Mouse (Mus musculus): ENCODE data around the gene Erf. TPM values are rescaled to one million over a fixed set of nuclear protein-coding genes. Genes with fewer than 3 reads are reported as not detected.

Erf gene
- polyA plus RNA-seq (2012; ENCODE audit: low replicate concordance), result 56.1 and 93.1 TPM in 2 replicates

DNA sequence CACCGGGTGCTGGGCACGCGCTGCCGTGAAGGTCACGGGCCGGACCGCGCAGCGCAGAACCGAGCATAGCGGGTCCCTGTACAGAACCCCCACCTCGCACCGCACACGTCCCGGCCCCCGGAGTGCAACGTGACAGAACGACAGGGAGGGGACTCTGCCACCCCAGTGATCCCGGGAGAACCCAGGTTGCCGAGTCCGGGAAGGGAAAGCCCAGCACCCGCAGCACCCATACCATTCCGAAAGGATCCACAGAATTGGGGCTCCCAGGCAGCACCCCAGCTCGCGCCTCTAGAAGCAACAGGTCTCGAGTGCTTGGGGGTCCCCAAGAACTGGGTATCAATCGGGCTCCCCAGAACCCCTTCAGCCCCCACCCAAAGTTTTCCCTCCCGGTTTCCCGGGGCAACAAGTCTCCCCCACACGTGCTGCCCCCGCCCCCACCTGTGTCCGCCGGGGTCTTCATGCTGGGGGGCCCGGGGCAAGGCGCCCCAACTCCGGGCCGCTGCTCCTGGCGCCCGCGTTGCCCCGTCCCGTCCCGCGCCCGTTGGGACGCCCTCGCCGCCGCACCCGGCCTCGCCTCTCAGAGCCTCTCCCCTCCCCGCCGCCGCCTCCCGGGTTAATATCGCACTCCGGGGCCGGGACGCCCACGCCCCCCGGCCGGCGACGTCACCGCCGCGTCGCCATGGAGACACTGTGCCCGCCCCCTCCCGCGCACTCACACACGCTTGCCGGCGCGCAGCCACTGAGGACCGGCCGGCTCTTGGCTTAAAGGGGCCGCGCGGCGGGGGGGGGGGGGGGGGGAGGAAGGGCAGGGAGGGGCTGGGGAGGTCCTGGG is at the start of gene Erf:
TSS of gene Erf (minus strand) at position 621 of the 832 bp plus-strand sequence.

DNA sequence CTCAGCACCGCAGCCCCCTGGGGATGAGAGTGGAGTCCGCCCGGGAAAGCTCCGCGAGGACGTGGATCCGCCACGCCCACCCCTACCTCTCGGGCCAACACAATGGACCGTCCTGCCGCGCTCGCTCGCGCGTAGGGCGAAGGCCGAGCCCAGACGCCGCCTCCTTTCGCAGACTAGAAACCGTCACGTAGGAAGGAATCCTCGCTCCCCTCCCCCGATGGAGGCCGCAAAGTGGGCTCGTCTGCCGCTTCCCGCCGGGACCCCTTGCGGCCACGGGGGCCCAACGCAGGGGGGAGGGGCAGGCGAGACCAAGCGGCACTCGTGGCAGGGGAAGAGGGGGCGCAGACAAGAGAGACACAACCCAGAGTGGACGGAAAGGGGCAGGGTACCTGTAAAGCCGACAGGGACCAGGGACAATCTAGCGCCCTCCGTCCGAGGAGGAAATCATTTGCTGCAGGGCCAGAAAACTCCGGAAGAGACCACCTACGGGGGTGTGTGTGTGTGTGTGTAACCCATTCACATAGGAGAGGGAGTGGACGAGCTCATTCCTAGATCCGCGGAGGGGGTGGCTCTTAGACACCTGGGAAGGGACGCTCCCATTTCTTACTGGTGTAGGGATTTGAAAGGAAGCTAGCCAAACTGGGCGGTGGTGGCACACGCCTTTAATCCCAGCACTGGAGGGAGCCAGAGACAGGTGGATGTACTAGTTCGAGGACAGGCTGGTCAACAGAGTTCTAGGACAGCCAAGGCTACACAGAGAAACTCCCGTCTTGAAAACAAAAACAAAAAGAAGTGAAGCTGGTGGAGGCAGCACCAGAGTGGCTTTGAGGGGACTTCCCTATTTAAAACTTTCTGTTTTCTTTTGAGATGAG is 47.1 kb upstream of the Erf start, which contains the start of gene Pafah1b3:
TSS of gene Pafah1b3 (minus strand) at position 533 of the 872 bp plus-strand sequence.

DNA sequence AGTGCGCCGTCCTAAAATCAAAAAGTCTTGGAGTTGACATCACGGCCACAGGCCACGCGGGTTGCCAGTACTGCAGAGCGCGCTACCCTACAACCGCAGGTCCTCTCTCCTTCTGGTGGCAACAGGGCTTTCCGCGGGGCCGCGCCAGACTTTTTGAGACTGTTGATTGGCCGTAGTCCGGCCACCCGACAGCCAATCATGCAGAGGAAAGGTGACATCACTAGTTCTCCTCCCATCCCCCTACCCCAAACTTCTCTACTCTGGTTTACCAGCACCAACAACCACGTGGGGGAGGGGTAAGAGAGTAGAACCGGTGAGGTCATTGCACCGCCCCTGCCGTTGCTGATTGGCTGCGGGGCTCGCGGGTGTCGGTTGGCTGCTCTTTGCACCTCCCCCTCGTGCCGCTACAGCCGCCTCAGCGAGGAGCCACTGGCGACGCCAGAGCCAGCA is 16.8 kb upstream of the Erf start, which contains the start of gene Cic:
TSS of gene Cic (plus strand) at position 404 of the 450 bp plus-strand sequence.

DNA sequence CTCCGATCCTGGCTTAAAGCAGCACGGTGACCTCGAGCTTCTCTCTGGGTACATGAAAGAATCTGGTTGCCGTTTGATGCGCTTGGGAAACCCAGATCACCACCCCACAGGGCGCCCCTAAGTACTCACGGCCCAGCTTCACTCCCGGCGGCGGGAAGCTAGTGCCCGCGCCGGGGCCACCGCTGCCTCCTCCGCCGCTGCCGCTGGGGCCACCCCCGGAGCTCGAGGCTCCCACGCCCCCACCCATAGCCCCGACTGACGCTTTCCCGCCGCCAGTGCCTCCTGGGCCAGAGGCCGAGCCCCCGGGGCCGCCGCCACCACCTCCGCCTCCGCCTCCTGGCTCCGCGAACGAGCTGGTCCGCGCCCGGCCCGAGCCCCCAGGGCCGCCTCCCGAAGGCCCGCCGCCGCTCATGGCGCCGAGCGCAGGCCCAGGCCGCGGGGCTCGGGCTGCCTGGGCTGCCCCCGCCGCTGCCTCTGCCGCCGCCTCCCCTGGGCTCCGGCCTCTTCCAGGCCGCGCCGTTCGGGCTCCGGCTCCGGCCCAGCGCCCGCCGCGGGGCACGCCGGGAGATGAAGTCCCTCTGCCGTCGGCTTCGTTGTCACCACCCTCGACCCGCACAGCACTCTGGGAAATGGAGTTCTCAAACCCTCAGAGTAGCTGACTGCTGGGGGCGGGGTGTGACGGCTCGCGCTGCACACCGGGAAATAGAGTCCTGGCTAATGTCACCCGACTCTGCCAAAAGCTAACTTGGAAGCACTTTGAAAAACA is 13.1 kb downstream of the Erf start, which contains the start of gene Gsk3a:
TSS of gene Gsk3a (minus strand) at position 603 of the 766 bp plus-strand sequence.

DNA sequence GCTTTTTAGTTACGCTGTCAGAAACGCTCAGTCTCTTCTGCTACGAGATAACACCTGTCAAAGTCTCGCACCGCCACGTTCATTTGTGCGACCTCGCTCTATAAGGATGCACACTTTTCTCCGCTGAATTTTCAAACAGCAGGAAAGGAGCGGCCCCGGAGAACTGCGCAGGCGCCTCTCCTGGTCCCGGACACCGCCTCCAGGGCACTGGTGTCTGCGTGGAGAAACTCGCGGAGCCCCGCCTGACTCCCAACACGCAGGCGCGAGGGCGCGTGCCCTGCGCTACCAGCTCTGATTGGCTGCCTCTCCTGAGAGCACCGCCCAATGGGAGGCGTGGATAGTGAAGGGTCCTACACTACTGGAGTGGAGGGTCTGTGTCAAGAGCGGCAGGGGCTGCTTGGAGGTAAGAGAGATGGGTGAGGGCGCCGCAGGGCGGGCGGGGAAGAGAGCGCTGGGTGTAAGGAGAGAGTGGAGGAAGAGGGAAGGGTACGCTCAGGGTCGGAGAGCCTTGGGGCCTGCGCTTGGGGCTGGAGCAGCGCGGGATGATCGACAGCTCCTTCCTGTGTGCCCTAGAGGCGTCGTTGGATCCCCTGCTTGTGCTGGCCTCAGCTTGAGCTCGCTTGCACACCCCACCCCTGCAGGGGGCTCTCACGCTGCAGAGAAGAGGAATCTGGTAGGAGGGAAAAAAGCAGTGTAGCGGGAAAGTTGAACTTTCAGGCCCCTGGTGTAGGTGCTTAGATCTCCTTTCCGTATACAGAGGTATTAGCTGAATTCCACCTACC is 29.3 kb downstream of the Erf start, which contains the start of gene Zfp526:
TSS of gene Zfp526 (plus strand) at position 324 of the 782 bp plus-strand sequence.

DNA sequence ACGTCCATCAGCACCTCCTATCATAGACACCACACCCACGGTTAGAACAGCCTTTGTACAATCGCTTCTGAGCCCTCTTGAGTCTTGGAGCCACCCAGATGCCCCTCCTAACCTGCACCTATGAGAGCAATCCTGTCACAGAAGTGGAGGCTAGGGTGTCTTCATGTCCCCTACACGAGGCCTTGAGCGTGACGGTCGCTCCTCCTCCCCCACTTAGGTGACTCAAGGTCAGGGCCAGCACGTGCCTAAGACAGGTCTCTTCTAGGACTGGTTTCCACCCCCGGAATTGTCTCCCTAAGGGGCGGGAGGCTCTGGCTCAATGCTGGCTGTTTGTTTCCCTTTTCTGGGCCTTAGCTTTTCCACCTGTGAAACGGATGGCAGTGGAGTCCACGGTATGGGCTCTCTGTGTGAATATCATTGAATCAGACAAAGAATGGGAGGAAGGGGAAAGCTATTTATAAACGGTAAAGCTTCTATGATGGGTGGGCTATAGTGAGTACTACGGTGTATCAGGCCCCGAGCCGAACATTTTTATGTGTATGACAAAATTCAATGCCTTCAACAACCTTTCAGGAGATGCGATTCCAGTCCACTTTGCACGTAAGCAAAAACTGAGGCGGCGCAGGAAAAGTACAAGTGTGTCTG is 30.0 kb downstream of the Erf start, which contains the start of gene Dedd2:
TSS of gene Dedd2 (minus strand) at position 159 of the 645 bp plus-strand sequence.

Other genes starting within 250 kb of the Erf start
- 50.1 and 135 TPM in 2 replicates for gene Atp1a3, start 244.8 kb downstream of the Erf start, polyA plus RNA-seq (2012; ENCODE audit: low replicate concordance)
- 7.5 and 16.2 TPM in 2 replicates for gene Grik5, start 178.4 kb downstream of the Erf start, polyA plus RNA-seq (2012; ENCODE audit: low replicate concordance)
- 46.0 and 87.0 TPM in 2 replicates for gene Zfp574, start 178.2 kb downstream of the Erf start, polyA plus RNA-seq (2012; ENCODE audit: low replicate concordance)
- 393 and 487 TPM in 2 replicates for gene Pou2f2, start 71.0 kb downstream of the Erf start, polyA plus RNA-seq (2012; ENCODE audit: low replicate concordance)
- 86.8 and 170 TPM in 2 replicates for gene Dedd2, start 30.1 kb downstream of the Erf start, polyA plus RNA-seq (2012; ENCODE audit: low replicate concordance)
- 19.3 and 28.6 TPM in 2 replicates for gene Zfp526, start 29.3 kb downstream of the Erf start, polyA plus RNA-seq (2012; ENCODE audit: low replicate concordance)
- 120 and 195 TPM in 2 replicates for gene Gsk3a, start 12.9 kb downstream of the Erf start, polyA plus RNA-seq (2012; ENCODE audit: low replicate concordance)
- 539 and 737 TPM in 2 replicates for gene Cic, start 16.9 kb upstream of the Erf start, polyA plus RNA-seq (2012; ENCODE audit: low replicate concordance)
- gene Pafah1b3, start 47.2 kb upstream of the Erf start, polyA plus RNA-seq (2012; ENCODE audit: low replicate concordance), result 45.5 and 59.6 TPM in 2 replicates
- 0.18 TPM in 1 of 2 replicates, not detected in the other for gene Prr19, start 50.6 kb upstream of the Erf start, polyA plus RNA-seq (2012; ENCODE audit: low replicate concordance)
- gene Tmem145, start 55.3 kb upstream of the Erf start, polyA plus RNA-seq (2012; ENCODE audit: low replicate concordance), result 0.31 TPM in 1 of 2 replicates, not detected in the other
- gene Megf8, start 66.4 kb upstream of the Erf start, polyA plus RNA-seq (2012; ENCODE audit: low replicate concordance), result 3.7 and 7.4 TPM in 2 replicates
- not detected in 2 replicates for gene Cnfn, start 119.0 kb upstream of the Erf start, polyA plus RNA-seq (2012; ENCODE audit: low replicate concordance)
- gene Lipe, start 147.9 kb upstream of the Erf start, polyA plus RNA-seq (2012; ENCODE audit: low replicate concordance), result 34.3 and 37.0 TPM in 2 replicates
- not detected in 2 replicates for gene Cxcl17, start 162.1 kb upstream of the Erf start, polyA plus RNA-seq (2012; ENCODE audit: low replicate concordance)
- 8.1 and 11.4 TPM in 2 replicates for gene Ceacam1, start 226.8 kb upstream of the Erf start, polyA plus RNA-seq (2012; ENCODE audit: low replicate concordance)

Data from hematopoietic multipotent progenitor cell, adult 10-12 weeks (in vitro differentiated cells).